Mouse (Mus musculus) limb, embryonic 14.5 days (tissue): Measurements from ENCODE around the gene Fars2. TPM values are rescaled to one million over a fixed set of nuclear protein-coding genes. Genes with fewer than 3 reads are reported as not detected.

ENCODE experiments used
- ATAC-seq: fragments of 200-750 bp; cut with Nextera tagmentation; 2 replicates; pipeline ENCODE4 v1.8.0; 2017; ENCODE audit warnings: low read depth, moderate number of reproducible peaks, moderate TSS enrichment; ENCODE audit not compliant: low FRiP score
- DNase-seq: peaks from one replicate; pipeline ENCODE4 v3.0.0-alpha.2; 2015; ENCODE audit warnings: low spot score
- H3K27ac ChIP-seq: fragments of 300-500 bp; sonication (generic); replicated peaks from 2 replicates; pipeline ENCODE4 v1.5.1; 2014; ENCODE audit warnings: low read depth, mild to moderate bottlenecking, low read length, moderate library complexity, mixed read lengths
- H3K27me3 ChIP-seq: fragments of 300-500 bp; sonication (generic); 2 replicates; pipeline ENCODE4 v1.6.1; 2014; ENCODE audit warnings: low read length, mixed read lengths; ENCODE audit not compliant: control insufficient read depth, insufficient read depth
- H3K36me3 ChIP-seq: fragments of 300-500 bp; sonication (generic); 2 replicates; pipeline ENCODE4 v1.6.1; 2014; ENCODE audit warnings: mild to moderate bottlenecking, low read length, moderate library complexity, mixed read lengths; ENCODE audit not compliant: control insufficient read depth, insufficient read depth
- H3K4me1 ChIP-seq: fragments of 300-500 bp; sonication (generic); 2 replicates; pipeline ENCODE4 v1.6.1; 2014; ENCODE audit warnings: antibody characterized with exemption, low read length, mixed read lengths; ENCODE audit not compliant: control insufficient read depth, insufficient read depth
- H3K4me2 ChIP-seq: fragments of 300-500 bp; sonication (generic); replicated peaks from 2 replicates; pipeline ENCODE4 v1.6.1; 2014; ENCODE audit warnings: low read depth, mild to moderate bottlenecking, low read length, moderate library complexity; ENCODE audit not compliant: severe bottlenecking
- H3K4me3 ChIP-seq: fragments of 300-500 bp; sonication (generic); replicated peaks from 2 replicates; pipeline ENCODE4 v1.5.1; 2014; ENCODE audit warnings: low read length
- H3K9ac ChIP-seq: fragments of 300-500 bp; sonication (generic); 2 replicates; pipeline ENCODE4 v1.6.1; 2014; ENCODE audit warnings: mild to moderate bottlenecking, low read depth, low read length, moderate library complexity; ENCODE audit not compliant: severe bottlenecking
- H3K9me3 ChIP-seq: fragments of 300-500 bp; sonication (generic); 2 replicates; pipeline ENCODE4 v1.6.1; 2016; ENCODE audit warnings: low read length; ENCODE audit not compliant: control insufficient read depth
- POLR2A ChIP-seq: fragments of 200-500 bp; IDR thresholded peaks from 2 replicates; pipeline ENCODE4 v1.8.0; 2012; ENCODE audit warnings: inconsistent platforms, mild to moderate bottlenecking, moderate library complexity, borderline replicate concordance; ENCODE audit not compliant: insufficient read depth, insufficient read length; ENCODE audit errors: extremely low read depth
- WGBS: fragments of 180-500 bp; shearing (Covaris S2); extraction: QIAGEN DNeasy Blood & Tissue Kit; methylation state at CpG from one replicate; pipeline ENCODE4 v1.1.7; 2014; 5-methylcytosine and 5-hydroxymethylcytosine counted together
- polyA plus RNA-seq, 2 experiments: library from polyadenylated mRNA; depleted of rRNA in 1 of 2; stranded (reverse) in 1 of 2; unstranded in 1 of 2; fragments of >200 nt; fragmentation: Nextera tagmentation in 1 of 2; extraction: Ambion mirVana in 1 of 2; gene quantifications; 2 replicates each; pipeline versions ENCODE4 v1.2.1 to v1.2.3; 2012 to 2014

Fars2 gene
- polyA plus RNA-seq, 2 experiments = 27.6 to 35.2 TPM

GRCm38 (mm10) chr13:36750056-36750455 lies 632.8 kb downstream of the Fars2 start:
- Histone ChIP-seq H3K9me3 (no peaks in the 10 kb centered on the region), H3K27me3 (no peaks in the 10 kb centered on the region), H3K27ac (no peak overlapping the region), H3K4me3 (no peak overlapping the region), H3K4me1 (peaks cover 2% of the 10 kb centered on the region; the same call in 1 of the 2 replicates), H3K4me2 (no peak overlapping the region), H3K36me3 (no peaks in the 10 kb centered on the region), H3K9ac (no peak overlapping the region)
- ATAC-seq = no peak
- TF ChIP-seq POLR2A = no peak
- DNase-seq = no peak
- WGBS = 44% methylated on average over 2 of the region's 2 CpGs

- no peak overlapping the region for H3K4me2 ChIP-seq
- ATAC-seq = no peak
- WGBS = 69% methylated on average over 3 of the region's 3 CpGs
- H3K27ac ChIP-seq = no peak overlapping the region
- H3K27me3 ChIP-seq = no peaks in the 10 kb centered on the region
- TF ChIP-seq POLR2A = no peak
- H3K9ac ChIP-seq = no peak overlapping the region
- no peaks in the 10 kb centered on the region for H3K36me3 ChIP-seq
- H3K9me3 ChIP-seq = no peaks in the 10 kb centered on the region
- no peak overlapping the region for H3K4me3 ChIP-seq
- no peak for DNase-seq
- H3K4me1 ChIP-seq = peaks cover 2% of the 10 kb centered on the region; the same call in 1 of the 2 replicates
Measured at GRCm38 (mm10) chr13:36751861-36752260, 634.6 kb downstream of the Fars2 start.

GRCm38 (mm10) chr13:36766801-36767200 lies 649.6 kb downstream of the Fars2 start:
- no peak overlapping the region for H3K4me2 ChIP-seq
- no peaks in the 10 kb centered on the region for H3K27me3 ChIP-seq
- H3K9ac ChIP-seq = no peak overlapping the region
- WGBS = 47% methylated on average over 2 of the region's 2 CpGs
- no peak overlapping the region for H3K27ac ChIP-seq
- H3K4me3 ChIP-seq = no peak overlapping the region
- no peaks in the 10 kb centered on the region for H3K36me3 ChIP-seq
- DNase-seq (no peak), ATAC-seq (no peak)
- no peak for TF ChIP-seq POLR2A
- H3K9me3 ChIP-seq = no peaks in the 10 kb centered on the region
- H3K4me1 ChIP-seq = no peaks in the 10 kb centered on the region

Other genes starting within 250 kb of the Fars2 start
- gene Rpp40, start 211.1 kb upstream of the Fars2 start, polyA plus RNA-seq (2012; rRNA removed) = 9.8 and 12.1 TPM in 2 replicates
- 20.3 TPM in 2 replicates for gene Rpp40, start 211.1 kb upstream of the Fars2 start, polyA plus RNA-seq (2014; fragmentation: Nextera tagmentation; extraction: Ambion mirVana)
- 1.6 and 2.1 TPM in 2 replicates for gene Ppp1r3g, start 158.6 kb upstream of the Fars2 start, polyA plus RNA-seq (2012; rRNA removed)
- gene Ppp1r3g, start 158.6 kb upstream of the Fars2 start, polyA plus RNA-seq (2014; fragmentation: Nextera tagmentation; extraction: Ambion mirVana) = 2.0 and 2.2 TPM in 2 replicates
- 7.1 and 8.9 TPM in 2 replicates for gene Lyrm4, start 114 bp downstream of the Fars2 start, polyA plus RNA-seq (2012; rRNA removed)
- 27.4 and 28.4 TPM in 2 replicates for gene Lyrm4, start 114 bp downstream of the Fars2 start, polyA plus RNA-seq (2014; fragmentation: Nextera tagmentation; extraction: Ambion mirVana)